Mouse (Mus musculus): Measurements from ENCODE around the gene Pitpnm1.
A peak's percentile ranks its signal among the peaks of the same experiment; 100 is the strongest.

- TF ChIP-seq KAT2A (IDR thresholded peaks at IDR 0.05; ENCODE audit: insufficient replicate concordance, low read length) (no peak), MAX (IDR thresholded peaks at IDR 0.05; ENCODE audit: low read length) (peak; percentile 81), CTCF (conservative IDR thresholded peaks at IDR 0.05 in 1 of 2, IDR thresholded peaks at IDR 0.05 in 1 of 2; ENCODE audit: low read depth in 2 of 2, low read length in 2 of 2) (peak in 1 of 2 experiments; percentile 8; a peak in 1 of 4 replicates), MAZ (IDR thresholded peaks at IDR 0.05; ENCODE audit: low read depth, low read length) (no peak), ZKSCAN1 (IDR thresholded peaks at IDR 0.05; ENCODE audit: borderline replicate concordance, low read depth, low read length) (no peak), ZNF384 (IDR thresholded peaks at IDR 0.05; ENCODE audit: low read depth, low read length) (no peak), POLR2A (IDR thresholded peaks at IDR 0.05; ENCODE audit: low read depth, low read length) (0 out of 2 replicates have a peak, but pooled peaks have one; percentile 29), CHD1 (IDR thresholded peaks at IDR 0.05; ENCODE audit: low read depth, low read length) (0 out of 2 replicates have a peak, but pooled peaks have one; percentile 23), UBTF (IDR thresholded peaks at IDR 0.05; ENCODE audit: low read depth, low read length) (no peak), SIN3A (IDR thresholded peaks at IDR 0.05; ENCODE audit: low read length) (no peak; the same call in 1 of the 2 replicates), RCOR1 (conservative IDR thresholded peaks at IDR 0.05; ENCODE audit: low read depth, low read length) (no peak), MYC (IDR thresholded peaks at IDR 0.05; ENCODE audit: low read depth, low read length) (peak; percentile 84)
Measured at GRCm38 (mm10) chr19:4144550-4145498, 45.0 kb downstream of the Pitpnm1 start.
